Mouse (Mus musculus) lung, postnatal 25 days (tissue): ENCODE data around the gene S100a6.

Source experiments
- DNase-seq: peaks from one replicate; pipeline ENCODE4 v3.0.0; 2022; ENCODE audit warnings: low spot score

The S100a6 gene

GRCm38 (mm10) chr3:90612728-90613291 lies at the start of gene S100a6:
Gene S100a6 (plus strand): TSS chr3:90612882.
- DNase-seq, result peak; percentile 78

- no peak for DNase-seq
Measured at GRCm38 (mm10) chr3:90574691-90575090, 38.0 kb upstream of the S100a6 start.

GRCm38 (mm10) chr3:90575320-90575719 lies 37.4 kb upstream of the S100a6 start:
- DNase-seq, result no peak

GRCm38 (mm10) chr3:90576351-90577001 lies 36.2 kb upstream of the S100a6 start:
- no peak for DNase-seq

- no peak for DNase-seq
Measured at GRCm38 (mm10) chr3:90579433-90579832, 33.2 kb upstream of the S100a6 start.

GRCm38 (mm10) chr3:90581141-90581540 lies 31.5 kb upstream of the S100a6 start:
- DNase-seq, result no peak

GRCm38 (mm10) chr3:90582156-90582555 lies 30.5 kb upstream of the S100a6 start:
- DNase-seq, result no peak

- DNase-seq, result no peak
Measured at GRCm38 (mm10) chr3:90582556-90582955, 30.1 kb upstream of the S100a6 start.

- DNase-seq, result no peak
Measured at GRCm38 (mm10) chr3:90583893-90584292, 28.8 kb upstream of the S100a6 start.

GRCm38 (mm10) chr3:90585595-90585994 lies 27.1 kb upstream of the S100a6 start:
- peak; percentile 74 for DNase-seq

GRCm38 (mm10) chr3:90586016-90586643 lies 26.6 kb upstream of the S100a6 start:
- DNase-seq, result no peak

- peak; percentile 88 for DNase-seq
Measured at GRCm38 (mm10) chr3:90586906-90587305, 25.8 kb upstream of the S100a6 start.

- DNase-seq, result peak; percentile 30
Measured at GRCm38 (mm10) chr3:90587361-90588101, 25.2 kb upstream of the S100a6 start.

- no peak for DNase-seq
Measured at GRCm38 (mm10) chr3:90589390-90589789, 23.3 kb upstream of the S100a6 start.

- DNase-seq, result no peak
Measured at GRCm38 (mm10) chr3:90589947-90590346, 22.7 kb upstream of the S100a6 start, which contains the start of gene S100a2. Gene S100a2 (plus strand): TSS chr3:90590247.

- DNase-seq, result no peak
Measured at GRCm38 (mm10) chr3:90594466-90594865, 18.2 kb upstream of the S100a6 start.

GRCm38 (mm10) chr3:90595556-90595955 lies 17.1 kb upstream of the S100a6 start:
- no peak for DNase-seq

GRCm38 (mm10) chr3:90596810-90597209 lies 15.9 kb upstream of the S100a6 start:
- DNase-seq, result no peak

GRCm38 (mm10) chr3:90597736-90598135 lies 14.9 kb upstream of the S100a6 start:
- DNase-seq, result no peak

GRCm38 (mm10) chr3:90598212-90598611 lies 14.5 kb upstream of the S100a6 start:
- no peak for DNase-seq

GRCm38 (mm10) chr3:90599401-90599800 lies 13.3 kb upstream of the S100a6 start:
- no peak for DNase-seq

GRCm38 (mm10) chr3:90600036-90600435 lies 12.6 kb upstream of the S100a6 start:
- no peak for DNase-seq
